Mouse (Mus musculus) c-Kit-negative CD71-positive TER-119-positive erythroid progenitor cells, embryonic 14.5 days (primary cell): Measurements from ENCODE around the gene Isg20.

Experiments
- DNase-seq: peaks from one replicate; pipeline ENCODE4 v3.0.0-alpha.2; 2013; ENCODE audit warnings: low read depth, low spot score

Gene Isg20

DNA sequence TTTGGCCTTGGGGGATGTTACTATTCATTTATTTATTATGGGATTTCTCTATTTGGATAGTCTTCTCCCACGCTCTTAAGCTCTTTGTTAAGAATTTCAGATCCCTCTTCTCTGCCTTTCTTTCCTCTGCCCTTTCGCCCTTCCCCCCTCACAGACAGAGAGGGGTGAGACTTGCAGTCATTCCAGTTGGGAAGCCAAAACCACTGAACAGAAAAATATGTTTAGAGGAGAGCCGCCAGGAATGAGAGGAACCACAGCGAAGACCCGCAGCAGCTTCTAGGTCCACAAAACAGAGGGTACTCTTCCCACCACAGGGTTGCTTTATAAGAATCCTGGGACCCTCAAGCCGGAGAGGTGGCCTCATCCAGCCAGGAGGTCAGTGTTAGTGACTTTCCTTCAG, 41.4 kb downstream of the Isg20 start:
- no peak for DNase-seq

GRCm38 (mm10) chr7:78955086-78955485, 41.9 kb downstream of the Isg20 start:
- DNase-seq: no peak

DNA sequence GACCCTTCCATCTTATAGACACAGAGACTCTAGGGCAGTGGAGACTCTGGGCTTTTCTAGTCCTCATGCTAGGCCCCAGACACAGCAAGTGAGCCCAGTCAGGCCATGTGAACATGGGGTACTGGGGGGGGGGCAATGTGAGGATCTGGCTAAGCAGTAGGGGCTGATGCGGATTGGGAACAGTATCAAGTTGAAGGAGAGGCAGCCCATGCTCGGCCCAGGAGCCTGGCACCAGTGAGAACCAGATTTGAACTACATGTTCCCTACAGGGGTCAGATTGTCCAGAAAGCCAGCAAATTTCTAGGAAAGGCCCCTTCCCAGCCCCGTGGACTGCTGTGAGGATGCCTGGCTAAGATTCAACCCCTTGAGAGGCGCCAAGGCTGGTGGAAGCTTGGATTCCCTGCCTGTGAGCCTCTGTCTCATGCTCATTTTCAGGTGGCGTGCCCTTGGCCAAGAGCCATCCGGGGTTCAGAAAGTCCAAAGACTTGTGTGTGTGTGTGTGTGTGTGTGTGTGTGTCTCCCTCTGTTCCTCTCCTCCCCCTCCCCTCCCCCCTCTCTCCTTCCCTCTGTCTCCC, 45.4 kb downstream of the Isg20 start:
- no peak for DNase-seq

DNA sequence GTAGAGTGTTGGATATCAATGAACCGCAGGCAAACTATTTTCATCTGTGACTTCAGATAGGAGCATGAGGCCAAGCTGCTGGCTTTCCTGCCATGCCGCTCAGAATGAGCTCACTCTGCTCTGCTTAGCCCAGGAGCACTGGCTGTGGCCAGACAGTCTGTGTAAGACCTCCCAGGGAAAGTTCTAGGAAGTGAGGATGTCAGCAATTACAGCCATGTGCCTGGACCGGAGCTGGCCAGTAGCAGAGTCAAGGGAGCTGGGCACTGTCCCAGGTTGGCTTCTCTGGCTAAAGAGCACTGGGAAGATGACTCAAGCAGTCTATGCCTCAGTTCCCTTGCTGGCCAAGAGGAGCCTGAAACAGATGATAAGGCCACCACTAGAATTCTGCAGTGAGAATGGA, 50.7 kb downstream of the Isg20 start:
- DNase-seq: no peak
